Mouse (Mus musculus) MEL (cell line): ENCODE results near the gene Smu1. TPM values are rescaled to one million over a fixed set of nuclear protein-coding genes. Genes with fewer than 3 reads are reported as not detected.
"Not testable (repeated sequence)": the region's sequence is repeated elsewhere in the genome, so short reads cannot be mapped to it uniquely, and the experiment has no call there.

Experiments
- DNase-seq: peaks from one replicate; pipeline ENCODE4 v3.0.0; 2011; ENCODE audit warnings: low read depth, low spot score
- H3K27ac ChIP-seq: 2 replicates; pipeline ENCODE4 v1.5.1; 2012; ENCODE audit warnings: low read depth, mild to moderate bottlenecking, control low read depth, low read length, moderate library complexity; ENCODE audit not compliant: control insufficient read depth
- H3K27me3 ChIP-seq, 2 experiments: fragments of 150-350 bp in 1 of 2; sonication (generic) in 1 of 2; 2 replicates each; pipeline ENCODE4 v1.6.1; 2012; ENCODE audit warnings: low read length in 2 of 2, mild to moderate bottlenecking in 2 of 2, improper control_type of control experiment in 1 of 2, moderate library complexity in 1 of 2; ENCODE audit not compliant: insufficient read depth in 2 of 2, control insufficient read depth in 1 of 2
- H3K36me3 ChIP-seq, 2 experiments: 2 replicates each; pipeline ENCODE4 v1.6.1; 2012 to 2014; ENCODE audit warnings: low read length in 2 of 2, improper control_type of control experiment in 1 of 2, inconsistent platforms in 1 of 2, mild to moderate bottlenecking in 1 of 2; ENCODE audit not compliant: insufficient read depth in 2 of 2, control insufficient read depth in 1 of 2
- H3K4me1 ChIP-seq, 2 experiments: fragments of 150-350 bp in 1 of 2; sonication (generic) in 1 of 2; 2 replicates each; pipeline ENCODE4 v1.6.1; 2012; ENCODE audit warnings: low read length in 2 of 2, improper control_type of control experiment in 1 of 2, mild to moderate bottlenecking in 1 of 2; ENCODE audit not compliant: insufficient read depth in 2 of 2, control insufficient read depth in 1 of 2
- H3K4me3 ChIP-seq, 2 experiments: fragments of 150-350 bp in 1 of 2; sonication (generic) in 1 of 2; 2 replicates each; pipeline ENCODE4 v1.5.1; 2012; ENCODE audit warnings: low read depth in 2 of 2, low read length in 2 of 2, mild to moderate bottlenecking in 2 of 2, moderate library complexity in 2 of 2, control low read depth in 1 of 2, improper control_type of control experiment in 1 of 2; ENCODE audit not compliant: control insufficient read depth in 1 of 2, insufficient read depth in 1 of 2
- H3K79me2 ChIP-seq: 2 replicates; pipeline ENCODE4 v1.6.1; 2012; ENCODE audit warnings: mild to moderate bottlenecking, low read length, moderate library complexity; ENCODE audit not compliant: control insufficient read depth, poor library complexity, insufficient read depth
- H3K9ac ChIP-seq: 2 replicates; pipeline ENCODE4 v1.6.1; 2012; ENCODE audit warnings: low read depth, mild to moderate bottlenecking, control low read depth, low read length, moderate library complexity; ENCODE audit not compliant: control insufficient read depth, poor library complexity, severe bottlenecking
- H3K9me3 ChIP-seq: fragments of 150-350 bp; sonication (generic); replicated peaks from 2 replicates; pipeline ENCODE4 v1.6.1; 2012; ENCODE audit warnings: mild to moderate bottlenecking, low read length, improper control_type of control experiment, moderate library complexity; ENCODE audit not compliant: insufficient read depth
- BHLHE40 ChIP-seq: IDR thresholded peaks from 2 replicates; pipeline ENCODE4 v1.6.1; 2012; ENCODE audit warnings: low read depth, mild to moderate bottlenecking, inconsistent platforms, low read length, improper control_type of control experiment, borderline replicate concordance
- E2F4 ChIP-seq: IDR thresholded peaks from 2 replicates; pipeline ENCODE4 v1.6.1; 2011; ENCODE audit warnings: low read depth, low read length, improper control_type of control experiment, borderline replicate concordance
- ELF1 ChIP-seq: IDR thresholded peaks from 2 replicates; pipeline ENCODE4 v1.6.1; 2014; ENCODE audit warnings: low read depth, mild to moderate bottlenecking, inconsistent platforms, low read length, improper control_type of control experiment, moderate library complexity
- ETS1 ChIP-seq: IDR thresholded peaks from 2 replicates; pipeline ENCODE4 v1.6.1; 2012; ENCODE audit warnings: low read depth, mild to moderate bottlenecking, inconsistent platforms, low read length, improper control_type of control experiment, moderate library complexity
- GABPA ChIP-seq: IDR thresholded peaks from 2 replicates; pipeline ENCODE4 v1.6.1; 2012; ENCODE audit warnings: low read depth, mild to moderate bottlenecking, inconsistent platforms, low read length, improper control_type of control experiment, moderate library complexity
- GATA1 ChIP-seq: IDR thresholded peaks from 2 replicates; pipeline ENCODE4 v1.6.1; 2011; ENCODE audit warnings: low read depth, low read length, improper control_type of control experiment
- HCFC1 ChIP-seq: IDR thresholded peaks from 2 replicates; pipeline ENCODE4 v1.6.1; 2012; ENCODE audit warnings: low read depth, mild to moderate bottlenecking, inconsistent platforms, low read length, improper control_type of control experiment, moderate library complexity
- MAFK ChIP-seq: IDR thresholded peaks from 2 replicates; pipeline ENCODE4 v1.6.1; 2011; ENCODE audit warnings: low read depth, mild to moderate bottlenecking, low read length, improper control_type of control experiment, borderline replicate concordance
- MAX ChIP-seq: IDR thresholded peaks from 2 replicates; pipeline ENCODE4 v1.6.1; 2011; ENCODE audit warnings: low read length, improper control_type of control experiment
- MAZ ChIP-seq: IDR thresholded peaks from 2 replicates; pipeline ENCODE4 v1.6.1; 2012; ENCODE audit warnings: low read depth, mild to moderate bottlenecking, inconsistent platforms, low read length, improper control_type of control experiment
- MYB ChIP-seq: IDR thresholded peaks from 2 replicates; pipeline ENCODE4 v1.6.1; 2011; ENCODE audit warnings: mild to moderate bottlenecking, low read depth, low read length, improper control_type of control experiment
- NRF1 ChIP-seq: IDR thresholded peaks from 2 replicates; pipeline ENCODE4 v1.6.1; 2014; ENCODE audit warnings: low read depth, mild to moderate bottlenecking, inconsistent platforms, low read length, improper control_type of control experiment, moderate library complexity; ENCODE audit not compliant: poor library complexity, insufficient read depth, severe bottlenecking
- POLR2AphosphoS2 ChIP-seq: IDR thresholded peaks from 2 replicates; pipeline ENCODE4 v1.6.1; 2011; ENCODE audit warnings: low read length, improper control_type of control experiment
- SIN3A ChIP-seq: IDR thresholded peaks from 2 replicates; pipeline ENCODE4 v1.6.1; 2012; ENCODE audit warnings: low read length, improper control_type of control experiment, inconsistent platforms
- SMC3 ChIP-seq: IDR thresholded peaks from 2 replicates; pipeline ENCODE4 v1.6.1; 2011; ENCODE audit warnings: low read depth, low read length, improper control_type of control experiment
- TCF12 ChIP-seq: IDR thresholded peaks from 2 replicates; pipeline ENCODE4 v1.6.1; 2014; ENCODE audit warnings: low read depth, mild to moderate bottlenecking, inconsistent platforms, low read length, improper control_type of control experiment, moderate library complexity
- ZC3H11A ChIP-seq: IDR thresholded peaks from 2 replicates; pipeline ENCODE4 v1.6.1; 2012; ENCODE audit warnings: low read depth, mild to moderate bottlenecking, inconsistent platforms, low read length, improper control_type of control experiment
- ZKSCAN1 ChIP-seq: IDR thresholded peaks from 2 replicates; pipeline ENCODE4 v1.6.1; 2012; ENCODE audit warnings: low read depth, mild to moderate bottlenecking, inconsistent platforms, low read length, improper control_type of control experiment, moderate library complexity
- ZNF384 ChIP-seq: IDR thresholded peaks from 2 replicates; pipeline ENCODE4 v1.6.1; 2012; ENCODE audit warnings: low read depth, mild to moderate bottlenecking, inconsistent platforms, low read length, improper control_type of control experiment
- polyA plus RNA-seq, 2 experiments: library from polyadenylated mRNA; stranded (reverse) in 1 of 2; unstranded in 1 of 2; fragments of >175 nt in 1 of 2; fragments of >200 nt in 1 of 2; gene quantifications; 2 replicates each; pipeline versions ENCODE4 v1.2.1 to v1.2.4; 2012; ENCODE audit warnings: low replicate concordance in 2 of 2, low read depth in 1 of 2; ENCODE audit not compliant: insufficient read length in 2 of 2, insufficient read depth in 1 of 2, missing spikeins in 1 of 2
- total RNA-seq: library from RNA; depleted of rRNA; stranded (reverse); fragments of 300-350 nt; gene quantifications from 2 replicates; pipeline ENCODE4 v1.2.3, GENCODE M21; 2012

Gene Smu1
- total and polyA plus RNA-seq, 3 experiments: 111 to 124 TPM; not detected in 1

- 0 out of 4 replicates have a peak, but pooled peaks cover 0 to 2% of the 10 kb centered on the region in 2 experiments for H3K4me1 ChIP-seq
- no peaks in the 10 kb centered on the region for H3K79me2 ChIP-seq
Measured at GRCm38 (mm10) chr4:40800873-40801272, 43.1 kb upstream of the Smu1 start.

GRCm38 (mm10) chr4:40798833-40799555 lies 41.3 kb upstream of the Smu1 start:
- DNase-seq: peak; percentile 28
- H3K27ac ChIP-seq, H3K4me3 ChIP-seq, H3K9me3 ChIP-seq, H3K9ac ChIP-seq, H3K27me3 ChIP-seq, H3K4me1 ChIP-seq, H3K79me2 ChIP-seq, H3K36me3 ChIP-seq: not testable (repeated sequence)
- peak; percentile 35; the same call in 1 of the 2 replicates for TF ChIP-seq MAX

More at GRCm38 (mm10) chr4:40800873-40801272, 43.1 kb upstream of the Smu1 start:
- Histone ChIP-seq H3K4me3 (no peak overlapping the region), H3K9ac (no peak overlapping the region), H3K27ac (no peak overlapping the region)
- no peak for DNase-seq
- no peak for TF ChIP-seq ELF1
- no peak for TF ChIP-seq MAZ
- TF ChIP-seq ZC3H11A: no peak
- no peak for TF ChIP-seq BHLHE40
- TF ChIP-seq, all 39 proteins: peak for 0
- no peaks in the 10 kb centered on the region for H3K9me3 ChIP-seq
- H3K27me3 ChIP-seq: no peaks in the 10 kb centered on the region
- no peaks in the 10 kb centered on the region for H3K36me3 ChIP-seq

- no peaks in the 10 kb centered on the region for H3K27me3 ChIP-seq
- DNase-seq: no peak
- no peak for TF ChIP-seq BHLHE40
- TF ChIP-seq, all 39 proteins: peak for 0
- no peak overlapping the region for H3K4me3 ChIP-seq
- H3K9me3 ChIP-seq: no peaks in the 10 kb centered on the region
- no peaks in the 10 kb centered on the region for H3K36me3 ChIP-seq
- H3K9ac ChIP-seq: no peak overlapping the region
- H3K79me2 ChIP-seq: no peaks in the 10 kb centered on the region
- H3K4me1 ChIP-seq: 0 out of 4 replicates have a peak, but pooled peaks cover 0 to 2% of the 10 kb centered on the region in 2 experiments
- H3K27ac ChIP-seq: no peak overlapping the region
Measured at GRCm38 (mm10) chr4:40795761-40796160, 38.0 kb upstream of the Smu1 start.

GRCm38 (mm10) chr4:40794320-40794719 lies 36.6 kb upstream of the Smu1 start:
- H3K27me3 ChIP-seq: no peaks in the 10 kb centered on the region
- TF ChIP-seq MAFK (no peak), HCFC1 (no peak), E2F4 (no peak), NRF1 (no peak), ZKSCAN1 (no peak), MYB (no peak), ETS1 (no peak), SMC3 (no peak), GABPA (no peak), POLR2AphosphoS2 (no peak), SIN3A (no peak), TCF12 (no peak), ELF1 (no peak), ZNF384 (no peak), GATA1 (no peak)

More at GRCm38 (mm10) chr4:40794320-40794719, 36.6 kb upstream of the Smu1 start:
- Histone ChIP-seq H3K27ac (no peak overlapping the region), H3K9ac (no peak overlapping the region), H3K36me3 (no peaks in the 10 kb centered on the region), H3K4me1 (0 out of 4 replicates have a peak, but pooled peaks cover 0 to 2% of the 10 kb centered on the region in 2 experiments), H3K4me3 (no peak overlapping the region), H3K9me3 (no peaks in the 10 kb centered on the region), H3K79me2 (no peaks in the 10 kb centered on the region)
- DNase-seq: no peak
